Mouse (Mus musculus) urinary bladder, postnatal 10 days (tissue): ENCODE measurements around the gene Elmo3.
"Not testable (repeated sequence)": the region's sequence is repeated elsewhere in the genome, so short reads cannot be mapped to it uniquely, and the experiment has no call there.

ENCODE experiments used
- DNase-seq: peaks from one replicate; pipeline ENCODE4 v3.0.0; 2022; ENCODE audit warnings: low spot score

Elmo3 gene

DNA sequence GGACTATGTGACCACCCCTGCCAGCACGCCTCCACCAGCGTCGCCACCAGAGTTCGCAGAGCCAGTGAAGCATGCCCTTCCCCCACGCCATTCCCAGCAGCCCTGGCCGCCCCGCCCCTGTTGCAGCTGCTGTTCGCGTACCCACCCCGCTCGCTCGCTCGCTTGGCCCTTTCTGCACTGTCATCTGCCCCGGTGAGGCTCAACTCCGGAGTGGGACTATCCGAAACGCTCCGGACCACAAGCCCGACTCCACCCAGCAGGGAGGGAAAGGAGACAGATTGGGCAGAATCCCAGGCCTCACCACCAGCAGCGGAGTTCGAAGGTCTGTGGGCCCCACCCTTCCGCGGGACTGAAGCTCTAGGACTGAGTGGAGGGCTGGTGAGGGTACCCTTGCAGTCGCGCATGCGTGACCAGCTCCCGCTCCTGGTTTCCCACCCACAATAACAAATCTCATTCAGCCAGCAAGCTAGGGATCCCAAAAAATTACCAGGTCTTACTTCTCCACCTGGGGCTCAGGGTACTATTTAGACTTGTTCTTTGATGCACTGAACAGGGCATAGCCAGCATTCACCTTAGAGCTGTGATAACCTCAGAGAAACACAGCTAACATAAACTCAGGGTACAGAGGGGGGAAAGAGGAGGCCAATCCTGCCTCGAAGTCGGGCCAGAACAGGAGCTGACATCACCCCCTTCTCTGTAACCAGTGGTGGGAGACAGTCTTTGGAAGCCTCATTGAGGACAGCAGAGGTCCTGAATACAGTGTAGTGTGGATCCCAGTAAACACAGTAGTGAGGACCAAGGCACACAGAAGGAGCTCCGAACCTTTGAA, 28.9 kb upstream of the Elmo3 start:
- no peak for DNase-seq

DNA sequence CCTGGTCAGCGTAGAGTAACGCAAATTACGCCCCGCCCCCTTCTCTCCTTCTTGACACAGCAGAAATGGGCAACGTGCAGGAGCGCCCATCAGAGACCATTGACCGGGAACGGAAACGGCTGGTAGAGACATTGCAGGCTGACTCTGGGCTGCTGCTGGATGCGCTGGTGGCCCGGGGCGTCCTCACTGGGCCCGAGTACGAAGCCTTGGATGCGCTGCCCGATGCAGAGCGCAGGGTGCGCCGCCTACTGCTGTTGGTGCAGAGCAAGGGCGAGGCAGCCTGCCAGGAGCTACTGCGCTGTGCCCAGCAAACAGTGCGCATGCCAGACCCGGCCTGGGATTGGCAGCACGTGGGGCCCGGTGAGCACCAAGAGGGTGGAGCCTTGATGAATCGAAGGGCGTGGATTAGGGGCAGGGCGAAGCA, 26.5 kb upstream of the Elmo3 start:
- DNase-seq = no peak

DNA sequence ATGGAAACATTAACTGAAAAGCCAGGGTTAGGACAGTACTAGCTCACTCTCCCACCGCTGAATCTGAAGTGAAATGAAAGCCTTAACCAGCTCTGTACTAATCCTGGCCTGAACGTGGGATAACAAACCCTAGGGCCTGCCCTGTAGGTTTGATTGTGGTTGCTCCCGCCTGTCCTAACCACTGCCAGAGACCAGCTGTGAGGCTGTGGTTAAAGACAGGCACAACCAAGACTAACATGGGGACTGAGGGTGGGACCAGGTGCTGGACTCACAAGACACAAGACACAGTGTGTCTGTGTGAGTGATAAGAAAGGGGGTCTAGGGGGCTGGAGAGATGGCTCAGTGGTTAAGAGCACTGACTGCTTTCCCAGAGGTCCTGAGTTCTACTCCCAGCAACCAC, 24.8 kb upstream of the Elmo3 start:
- DNase-seq = no peak

DNA sequence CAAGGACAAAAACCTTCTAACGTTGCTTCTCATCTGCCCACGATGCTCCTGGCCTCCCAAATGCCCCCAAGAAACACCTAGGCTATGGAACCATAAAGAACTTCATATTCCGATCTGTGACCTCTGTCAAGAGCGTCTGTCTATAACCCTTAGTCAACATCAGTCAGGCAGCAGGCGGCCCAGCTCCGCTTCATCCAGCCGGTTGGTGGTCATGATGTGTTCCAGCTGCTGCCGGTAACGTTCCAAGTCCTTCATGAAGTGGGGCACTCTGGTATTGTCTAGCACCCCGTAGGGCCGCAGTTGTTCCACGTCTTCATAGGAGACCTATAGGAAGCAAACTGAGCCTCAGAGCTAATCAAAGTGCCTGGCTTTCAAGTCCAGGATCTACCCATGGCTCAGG, 23.6 kb upstream of the Elmo3 start:
- DNase-seq = no peak

DNA sequence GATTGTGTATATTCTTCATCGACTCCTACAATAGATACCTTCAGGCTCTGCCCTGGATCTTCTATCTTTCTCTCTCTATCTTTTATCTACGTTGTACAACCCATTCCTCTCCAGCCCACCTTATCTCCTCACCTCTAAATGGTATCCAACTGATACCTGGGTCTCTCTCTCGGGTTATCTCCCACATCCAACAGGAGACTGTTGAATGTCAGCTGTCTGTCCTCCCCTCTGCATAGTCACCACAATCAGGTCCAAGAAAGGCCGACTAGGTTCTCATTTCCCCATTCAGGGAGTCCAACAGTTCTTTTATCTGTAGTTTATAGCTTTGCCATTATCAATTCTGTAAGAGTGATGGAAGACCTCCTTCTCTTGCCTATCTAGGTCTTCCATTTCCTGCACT, 23.2 kb upstream of the Elmo3 start:
- DNase-seq = no peak

DNA sequence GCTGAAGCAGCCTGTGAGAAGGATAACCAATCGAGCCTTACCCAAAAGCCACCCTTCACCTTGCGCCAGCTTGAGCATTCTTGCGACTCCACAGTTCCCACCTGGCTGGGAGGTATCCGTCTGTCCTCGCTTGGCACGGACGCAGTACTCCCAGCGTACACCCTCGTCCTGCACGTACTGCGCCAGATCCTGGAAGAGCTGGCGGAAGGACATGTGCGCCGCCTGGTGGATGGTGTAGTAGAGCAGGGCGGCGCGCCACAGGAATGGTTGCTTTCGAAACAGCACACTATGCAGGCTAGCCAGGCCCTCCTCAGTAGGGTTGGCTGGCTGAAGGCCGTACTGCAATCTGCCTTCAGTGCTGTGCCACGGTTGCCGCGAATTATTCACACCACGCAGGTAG, 22.3 kb upstream of the Elmo3 start:
- no peak for DNase-seq

DNA sequence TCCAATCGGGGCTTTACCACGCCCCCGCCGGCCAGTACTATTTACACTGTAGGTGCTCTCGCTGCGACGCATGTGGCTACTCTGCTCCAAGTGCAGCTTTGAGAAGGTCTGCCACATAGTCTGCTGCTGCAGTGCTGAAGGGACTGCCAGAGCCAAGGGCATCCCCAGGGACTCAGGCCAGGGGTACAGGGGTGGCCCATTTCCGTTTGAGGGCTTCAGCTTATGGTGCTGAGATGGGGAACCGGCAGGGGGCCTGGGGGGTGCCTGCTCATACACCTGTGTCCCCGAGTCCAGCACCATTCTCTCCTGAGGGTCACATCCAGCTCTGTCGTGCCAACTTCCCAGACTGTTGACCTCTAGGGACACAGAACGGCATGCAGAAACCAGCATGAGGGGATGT, 19.9 kb upstream of the Elmo3 start:
- no peak for DNase-seq

DNA sequence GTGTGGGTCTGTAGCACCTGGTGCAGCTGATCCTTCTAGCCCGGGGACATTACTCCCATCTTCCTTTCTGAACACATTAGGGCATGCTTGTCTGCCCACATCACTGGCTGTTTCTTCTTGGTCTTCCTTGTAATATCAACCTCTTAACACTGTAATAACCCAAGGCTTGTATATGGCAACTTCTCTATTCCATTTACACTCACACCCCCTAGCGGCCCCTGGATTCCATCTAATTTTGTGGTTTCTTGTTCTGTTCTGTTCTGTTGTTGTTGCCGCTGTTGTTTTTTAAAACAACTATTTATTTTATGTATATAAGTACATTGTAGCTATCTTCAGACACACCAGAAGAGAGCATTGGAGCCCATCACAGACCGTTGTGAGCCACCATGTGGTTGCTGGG, 18.5 kb upstream of the Elmo3 start:
- no peak for DNase-seq

DNA sequence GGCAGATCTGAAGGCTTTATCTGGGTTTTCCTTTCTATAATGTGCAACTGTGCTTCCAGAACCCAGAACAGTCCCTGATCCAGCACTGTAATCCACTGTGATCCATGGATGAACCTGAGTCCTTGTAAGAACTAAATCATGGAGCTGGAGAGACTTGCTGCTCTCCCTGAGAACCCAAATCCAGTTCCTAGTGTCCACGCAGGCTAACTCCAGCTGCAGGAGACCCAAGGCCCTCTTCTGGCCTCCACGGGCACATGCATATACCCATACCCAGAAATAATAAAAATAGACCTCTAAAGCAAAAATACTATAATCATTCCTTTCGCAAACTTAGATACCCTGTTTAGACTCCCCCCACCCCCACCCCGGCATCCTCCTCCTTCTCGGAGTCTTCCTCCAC, 17.2 kb upstream of the Elmo3 start:
- no peak for DNase-seq

DNA sequence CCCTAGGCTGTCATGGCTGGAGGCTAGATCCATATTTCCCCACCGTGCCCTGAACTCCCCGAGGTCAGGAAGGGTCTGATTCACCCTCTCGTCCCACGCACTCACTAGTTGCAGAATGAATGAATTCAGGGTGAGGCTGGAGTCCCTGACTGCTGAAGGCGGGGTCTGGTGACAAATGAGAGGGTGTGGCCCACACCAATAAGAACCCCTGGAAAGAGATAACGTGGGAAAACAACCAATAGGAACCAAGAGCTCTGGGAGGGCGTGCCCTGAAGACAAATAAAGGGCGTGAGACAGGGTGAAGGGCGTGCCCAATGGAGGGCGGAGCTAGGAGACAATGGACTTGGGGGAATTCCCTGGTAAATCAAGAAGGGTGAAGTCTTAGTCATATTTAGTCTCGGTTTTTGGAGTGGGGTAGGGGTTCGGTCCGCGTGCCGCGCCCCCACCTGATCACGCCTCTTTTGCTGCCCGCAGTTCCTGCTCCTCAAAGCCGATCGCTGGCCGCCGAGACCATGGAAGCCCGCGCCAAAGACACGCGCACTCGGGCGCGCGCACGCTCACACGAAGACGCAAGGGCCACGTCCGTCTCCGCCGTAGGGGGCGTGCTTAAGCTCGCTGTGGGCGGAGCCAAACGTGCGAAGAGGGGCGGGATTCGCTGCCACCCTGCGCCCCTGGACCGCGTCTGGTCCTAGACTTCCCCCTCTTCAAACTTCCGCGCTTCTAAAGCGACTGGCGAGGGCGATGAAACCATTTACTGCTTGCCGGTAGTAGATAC, 16.3 kb upstream of the Elmo3 start:
- DNase-seq = peak; percentile 65

DNA sequence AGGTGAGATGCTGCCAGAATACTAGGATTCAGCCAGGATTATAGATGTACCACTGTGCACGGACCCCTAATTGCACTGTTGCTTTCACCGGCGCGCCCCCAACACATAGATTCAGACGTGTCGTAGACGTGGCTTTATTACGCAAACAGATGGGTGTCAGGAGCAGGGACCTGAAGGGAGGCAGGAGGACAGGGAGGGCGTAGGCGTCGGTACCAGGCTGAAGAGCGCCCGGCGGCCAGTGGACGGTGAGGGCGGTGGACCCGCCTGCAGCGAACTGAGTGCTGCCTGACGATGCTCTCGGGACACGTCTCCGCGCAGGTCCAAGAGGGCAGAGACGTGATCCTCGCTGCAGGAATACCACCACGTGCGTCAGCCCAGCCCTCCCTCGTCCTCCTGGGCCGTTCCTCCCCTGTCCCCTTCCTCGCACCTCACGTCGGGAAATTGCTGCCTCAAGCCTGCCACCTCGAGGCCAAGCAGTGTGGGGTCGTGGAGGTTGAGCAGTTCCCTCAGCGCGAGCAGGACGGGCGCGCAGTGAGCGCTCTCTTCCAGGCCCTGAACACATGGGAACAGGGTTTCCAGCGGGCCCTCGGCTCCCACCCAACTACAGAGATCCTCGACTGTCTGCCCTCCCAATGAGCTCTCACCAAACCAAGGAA, 15.5 kb upstream of the Elmo3 start, which contains the start of gene 4931428F04Rik:
Gene 4931428F04Rik (minus strand): TSS at position 60 of the 656 bp plus-strand sequence.
- DNase-seq = no peak

DNA sequence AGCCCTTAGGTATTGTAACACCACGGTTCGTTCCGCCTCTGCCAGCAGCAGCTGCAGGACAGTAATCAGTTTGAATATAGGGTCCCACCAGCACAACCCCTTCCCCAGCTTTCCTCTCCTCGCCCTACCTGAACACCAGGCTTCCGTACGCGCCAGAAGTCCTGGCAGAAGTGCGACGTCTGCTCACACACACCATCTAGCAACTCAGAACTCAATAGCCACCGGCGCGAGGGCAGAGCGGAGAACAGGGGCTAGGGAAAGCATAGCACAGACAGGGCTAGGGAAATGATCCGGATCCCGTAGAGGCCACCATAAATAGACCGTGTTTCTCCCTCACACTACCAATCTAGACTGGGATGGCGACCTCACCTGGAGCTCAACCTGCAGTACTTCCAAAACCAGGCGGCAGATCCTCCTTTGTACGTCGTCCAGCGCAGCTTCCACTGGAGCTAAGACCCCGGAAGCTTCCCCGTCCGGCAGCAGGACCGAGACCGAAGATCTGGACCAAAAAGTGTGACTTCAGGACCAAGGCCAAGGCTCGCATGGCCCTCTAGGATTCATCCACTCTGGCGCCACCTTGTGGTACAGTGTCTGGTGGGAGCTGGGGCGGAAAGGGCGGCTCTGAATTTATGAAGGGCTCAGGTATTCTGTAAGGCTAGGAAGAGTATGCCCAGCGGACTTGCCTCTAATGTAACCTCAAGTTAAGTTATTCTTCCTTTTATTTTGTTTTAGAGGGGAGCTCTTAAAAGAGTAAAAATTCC, 14.7 kb upstream of the Elmo3 start:
- DNase-seq = peak; percentile 86

DNA sequence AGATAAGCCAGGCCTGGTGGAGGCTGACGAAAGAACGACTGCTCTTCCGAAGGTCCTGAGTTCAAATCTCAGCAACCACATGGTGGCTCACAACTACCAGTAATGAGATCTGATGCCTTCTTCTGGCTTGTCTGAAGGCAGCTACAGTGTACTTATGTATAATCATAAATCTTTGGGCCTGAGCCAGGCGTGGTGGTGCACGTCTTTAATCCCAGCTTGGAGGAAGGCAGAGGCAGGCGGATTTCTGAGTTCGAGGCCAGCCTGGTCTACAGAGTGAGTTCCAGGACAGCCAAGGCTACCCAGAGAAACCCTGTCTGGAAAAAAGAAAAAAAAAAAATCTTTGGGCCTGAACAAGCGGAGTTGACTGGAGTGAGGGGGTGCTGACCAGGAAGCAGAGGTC, 14.0 kb upstream of the Elmo3 start:
- DNase-seq = not testable (repeated sequence)

DNA sequence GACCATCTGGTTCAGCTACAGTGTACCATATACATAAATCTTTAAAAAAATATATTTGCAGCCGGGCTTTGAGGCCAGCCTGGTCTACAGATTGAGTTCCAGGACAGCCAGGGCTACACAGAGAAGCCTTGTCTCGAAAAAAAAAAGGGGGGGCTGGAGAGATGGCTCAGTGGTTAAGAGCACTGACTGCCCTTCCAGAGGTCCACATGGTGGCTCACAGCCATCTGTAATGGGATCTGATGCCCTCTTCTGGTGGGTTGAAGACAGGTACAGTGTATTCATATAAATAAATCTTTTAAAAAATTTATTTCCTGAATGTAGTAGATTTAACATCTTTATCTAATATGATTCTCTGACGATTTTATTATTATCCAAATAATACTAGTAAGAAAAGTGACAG, 13.6 kb upstream of the Elmo3 start:
- not testable (repeated sequence) for DNase-seq

DNA sequence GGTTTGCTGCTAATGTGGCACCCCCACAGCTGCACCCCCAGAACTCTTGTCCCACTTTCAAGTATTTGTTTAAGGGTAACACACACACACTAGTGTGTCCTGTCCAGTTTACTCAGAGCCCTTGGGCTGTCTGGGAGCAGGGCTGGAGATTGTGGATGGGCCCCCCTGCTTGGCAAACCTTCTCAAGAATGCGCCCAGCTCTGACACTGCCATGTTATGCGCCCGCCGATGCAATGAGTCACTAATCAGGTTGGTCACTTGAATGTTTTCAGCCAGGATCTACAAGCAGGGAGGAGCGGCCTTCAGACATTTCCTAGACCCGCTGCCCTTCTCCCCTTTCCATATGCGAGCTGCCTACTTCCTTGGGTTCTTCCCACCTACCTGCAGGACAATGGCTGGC, 12.9 kb upstream of the Elmo3 start:
- no peak for DNase-seq

DNA sequence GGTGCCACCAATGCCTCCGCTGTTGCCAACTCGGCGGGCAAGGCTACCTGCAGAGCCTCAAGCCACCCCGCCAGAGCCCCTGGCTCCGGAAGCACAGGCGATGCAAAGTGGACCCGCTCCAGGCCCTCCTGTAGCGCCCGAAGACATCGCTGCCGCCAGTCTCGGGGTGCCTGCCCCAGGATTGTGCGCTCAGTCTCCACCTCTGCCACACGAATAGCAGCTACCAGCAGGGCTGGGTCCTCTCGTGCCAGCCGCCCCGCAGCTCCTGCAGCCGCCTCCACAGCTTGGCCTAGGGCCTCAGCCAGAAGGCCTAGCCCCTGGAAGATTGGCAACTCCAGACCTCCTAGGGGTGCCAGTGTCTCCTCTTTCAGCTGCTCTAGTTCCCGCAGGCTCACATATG, 12.0 kb upstream of the Elmo3 start:
- DNase-seq = no peak

DNA sequence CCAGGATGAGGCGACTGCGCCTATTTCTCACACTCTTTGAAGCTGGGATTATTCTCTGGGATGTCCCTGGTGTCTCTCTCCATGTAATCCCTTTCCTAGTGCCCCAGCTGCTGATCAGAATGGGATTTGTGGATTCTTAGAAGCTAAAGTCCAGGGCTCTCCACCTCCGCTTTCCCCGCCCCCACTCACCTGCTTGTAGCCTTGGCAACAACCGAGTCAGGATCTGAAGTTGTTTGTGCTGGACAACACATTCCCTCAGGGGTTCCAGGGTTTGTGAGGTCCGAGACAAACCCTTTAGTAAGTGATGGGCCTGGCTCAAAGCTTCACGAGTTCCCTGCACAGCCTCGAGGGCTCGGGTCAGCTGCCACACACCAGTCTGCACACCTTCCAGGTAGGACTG, 10.6 kb upstream of the Elmo3 start:
- DNase-seq = no peak

DNA sequence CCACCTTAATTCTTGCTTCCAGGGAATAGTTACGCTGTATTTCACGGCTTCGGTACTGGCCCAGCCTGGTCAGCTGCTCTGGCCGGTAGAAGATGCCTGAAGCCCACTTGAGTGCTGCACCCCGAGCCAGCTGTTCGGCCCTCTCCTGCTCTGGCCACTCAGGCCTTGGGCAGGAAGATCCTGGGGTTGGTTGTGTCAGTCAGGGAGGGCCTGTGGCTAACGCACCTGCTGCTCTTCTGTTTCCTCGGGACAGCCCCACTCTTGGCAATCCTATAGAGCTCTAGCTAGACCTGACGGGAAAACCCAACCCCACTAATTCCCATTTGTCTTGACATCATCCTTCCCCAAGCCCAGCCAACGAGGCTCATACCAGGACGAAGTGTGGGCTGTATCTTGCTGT, 10.1 kb upstream of the Elmo3 start:
- no peak for DNase-seq

DNA sequence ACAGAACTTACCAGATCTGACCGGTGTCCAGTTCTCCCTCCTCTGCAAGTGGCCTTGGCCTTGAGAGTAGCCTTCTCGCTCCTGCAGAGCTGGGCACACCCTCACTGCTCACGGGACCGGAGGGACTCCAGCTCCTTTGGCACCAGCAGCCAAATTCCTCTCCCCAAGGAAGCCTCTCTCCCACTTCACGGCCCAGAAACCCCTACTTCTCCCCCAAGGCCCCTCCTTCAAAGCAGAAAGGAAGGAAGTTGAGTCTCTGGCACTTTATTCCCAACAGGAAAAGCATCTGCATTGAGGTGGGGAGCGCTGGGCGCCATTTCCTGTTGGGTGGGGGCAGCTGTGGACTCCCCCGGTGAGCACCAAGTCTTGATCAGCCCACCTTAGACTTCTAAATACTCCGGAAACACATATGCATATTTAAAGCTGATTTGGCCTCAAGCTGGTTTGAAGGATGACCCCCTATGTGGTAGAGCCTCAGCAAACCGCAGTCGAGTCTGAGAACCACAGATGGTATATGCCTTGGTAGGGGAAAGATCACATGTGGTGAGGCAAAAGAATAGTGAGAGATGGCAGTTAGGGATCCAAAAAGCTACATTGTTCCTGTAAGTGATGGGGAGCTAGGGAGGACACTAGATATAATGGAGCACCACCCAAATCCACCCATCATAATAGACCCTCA, 9.4 kb upstream of the Elmo3 start, which contains the start of gene Exoc3l:
Gene Exoc3l (minus strand): TSS at position 207 of the 679 bp plus-strand sequence.
- no peak for DNase-seq

DNA sequence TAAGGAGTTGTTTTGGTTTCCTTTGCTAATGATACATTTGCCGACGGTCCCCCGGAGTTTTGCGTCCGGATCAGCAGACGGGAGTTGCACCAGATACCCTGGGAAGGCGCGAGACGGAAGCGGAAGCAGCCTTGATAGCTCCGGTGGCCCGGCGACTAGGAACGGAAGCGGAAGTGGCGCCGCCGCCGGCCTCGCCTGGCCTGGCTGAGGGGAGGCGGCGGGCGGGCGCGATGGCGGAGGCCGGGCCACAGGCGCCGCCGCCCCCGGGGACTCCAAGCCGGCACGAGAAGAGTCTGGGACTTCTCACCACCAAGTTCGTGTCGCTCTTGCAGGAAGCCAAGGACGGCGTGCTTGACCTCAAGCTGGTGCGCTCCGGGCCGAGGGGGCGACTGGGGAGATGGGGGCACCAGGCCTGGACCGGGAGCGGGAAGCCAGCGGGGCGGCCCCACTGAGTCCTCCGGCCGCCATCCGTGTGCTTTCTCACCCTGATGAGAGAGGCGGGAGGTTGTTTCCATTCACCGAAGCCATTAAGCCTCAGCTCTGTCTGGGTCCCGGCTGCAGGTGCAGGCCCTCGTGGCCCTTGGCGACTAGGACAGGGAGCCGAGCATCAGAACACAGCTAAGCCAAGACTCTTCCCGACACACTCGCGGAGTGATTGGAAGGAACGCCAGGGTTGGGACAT, 7.7 kb upstream of the Elmo3 start, which contains the start of gene E2f4:
Gene E2f4 (plus strand): TSS at position 153 of the 682 bp plus-strand sequence.
- DNase-seq = no peak
